Mouse (Mus musculus): ENCODE data around the gene Frmd4a. TPM values are rescaled to one million over a fixed set of nuclear protein-coding genes. Genes with fewer than 3 reads are reported as not detected.

Frmd4a gene
- total RNA-seq, 1 experiment = 9.3 TPM

DNA sequence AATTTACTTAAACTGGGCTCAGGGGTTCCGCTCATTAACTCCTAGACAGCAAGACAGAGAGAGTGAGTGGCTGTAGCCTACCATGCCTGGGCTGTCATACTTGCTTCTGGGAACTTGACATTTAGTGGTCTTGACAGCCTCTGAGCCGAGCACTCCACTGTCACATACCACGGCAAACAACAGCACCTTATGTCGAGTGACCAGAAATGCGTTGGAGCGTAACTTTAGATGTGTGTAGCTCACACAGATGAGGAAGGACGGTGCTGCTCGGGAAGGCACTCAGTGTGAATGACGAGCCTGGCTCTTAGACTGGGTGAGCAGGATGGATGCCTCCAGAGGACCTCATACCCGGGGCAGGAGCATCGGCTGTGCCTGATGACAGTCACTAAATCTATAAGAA lies 463.6 kb downstream of the Frmd4a start:
- in situ Hi-C loops (cut with MboI; ENCODE audit: low sequenced_read_pairs in 2 of 2, unreplicated experiment in 2 of 2) = no loop called here
- no peak for TF ChIP-seq MAFK (IDR thresholded peaks at IDR 0.05; ENCODE audit: insufficient read depth, low read depth, low read length)
- no peaks in the 10 kb centered on the region for H3K36me3 ChIP-seq (ENCODE audit: control insufficient read depth, insufficient read depth, low read length, poor library complexity, severe bottlenecking)
- no peak overlapping the region for H3K27ac ChIP-seq (ENCODE audit: insufficient read depth, low read depth, low read length, poor library complexity, severe bottlenecking)
- H3K4me1 ChIP-seq (ENCODE audit: control insufficient read depth in 2 of 2, insufficient read depth in 2 of 2, low read length in 2 of 2, poor library complexity in 1 of 2) = no peaks in the 10 kb centered on the region
- no peak overlapping the region for H3K4me3 ChIP-seq (ENCODE audit: insufficient read depth in 1 of 2, low read depth in 1 of 2, low read length in 2 of 2, poor library complexity in 1 of 2, severe bottlenecking in 1 of 2)
- DNase-seq (ENCODE audit: low read depth, low spot score) = no peak
- H3K9ac ChIP-seq (ENCODE audit: insufficient read depth, low read depth, low read length, poor library complexity, severe bottlenecking) = no peak overlapping the region
- no peaks in the 10 kb centered on the region for H3K9me3 ChIP-seq (ENCODE audit: control insufficient read depth, insufficient read depth, low read depth, low read length)

DNA sequence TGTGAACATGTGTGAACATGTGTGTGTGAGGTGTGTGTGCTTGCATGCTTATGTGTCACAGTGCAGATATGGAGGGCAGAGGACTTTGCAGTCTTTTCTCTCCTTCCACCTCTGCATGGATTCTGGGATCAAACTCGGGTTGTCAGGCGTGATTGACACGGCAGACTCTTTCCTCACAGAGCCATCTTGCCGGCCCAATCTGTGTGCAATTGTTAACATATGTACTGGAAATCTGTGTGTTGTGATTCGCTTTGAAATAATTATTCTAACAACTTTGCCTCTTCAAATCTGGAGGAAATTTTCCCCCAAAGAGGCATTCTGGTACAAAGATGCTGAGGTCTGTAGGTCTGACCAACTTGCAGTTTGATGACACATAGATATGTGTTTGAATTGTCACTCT lies 468.7 kb downstream of the Frmd4a start:
- Histone ChIP-seq H3K9me3 (ENCODE audit: control insufficient read depth, insufficient read depth, low read depth, low read length) (no peaks in the 10 kb centered on the region), H3K4me3 (ENCODE audit: insufficient read depth in 1 of 2, low read depth in 1 of 2, low read length in 2 of 2, poor library complexity in 1 of 2, severe bottlenecking in 1 of 2) (no peak overlapping the region), H3K9ac (ENCODE audit: insufficient read depth, low read depth, low read length, poor library complexity, severe bottlenecking) (no peak overlapping the region), H3K4me1 (ENCODE audit: control insufficient read depth in 2 of 2, insufficient read depth in 2 of 2, low read length in 2 of 2, poor library complexity in 1 of 2) (no peaks in the 10 kb centered on the region), H3K27ac (ENCODE audit: insufficient read depth, low read depth, low read length, poor library complexity, severe bottlenecking) (no peak overlapping the region), H3K36me3 (ENCODE audit: control insufficient read depth, insufficient read depth, low read length, poor library complexity, severe bottlenecking) (no peaks in the 10 kb centered on the region)
- no peak for TF ChIP-seq ZNF384 (IDR thresholded peaks at IDR 0.05; ENCODE audit: low read depth, low read length)
- no peak for TF ChIP-seq HCFC1 (IDR thresholded peaks at IDR 0.05; ENCODE audit: borderline replicate concordance, insufficient read depth, low read length)
- no peak for TF ChIP-seq ZC3H11A (IDR thresholded peaks at IDR 0.05; ENCODE audit: borderline replicate concordance, low read depth, low read length)
- no peak for TF ChIP-seq MAFK (IDR thresholded peaks at IDR 0.05; ENCODE audit: insufficient read depth, low read depth, low read length)
- no peak for TF ChIP-seq CHD2 (IDR thresholded peaks at IDR 0.05; ENCODE audit: low read depth, low read length)
- in situ Hi-C loops (cut with MboI; ENCODE audit: low sequenced_read_pairs in 2 of 2, unreplicated experiment in 2 of 2) = no loop called here
- no peak for DNase-seq (ENCODE audit: low read depth, low spot score)

DNA sequence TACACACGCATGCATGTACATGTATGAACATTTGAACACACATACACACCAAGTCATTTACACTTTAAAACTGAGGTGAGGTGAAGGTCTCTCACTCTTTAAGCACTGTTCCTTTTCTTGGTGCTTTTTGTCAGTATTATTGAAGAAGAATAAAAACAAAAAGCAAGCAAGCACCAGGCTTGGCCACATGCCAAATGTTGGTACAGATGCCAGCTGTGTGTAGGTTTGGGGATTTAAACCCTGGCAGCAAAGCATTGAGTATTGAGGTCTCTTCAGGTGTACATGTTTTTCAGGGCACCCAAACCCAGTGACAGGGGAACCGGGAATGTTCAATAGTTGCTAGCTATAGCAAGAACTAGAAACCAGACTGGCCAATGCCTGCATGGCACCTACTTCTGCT lies 469.8 kb downstream of the Frmd4a start:
- DNase-seq (ENCODE audit: low read depth, low spot score) = no peak
- Histone ChIP-seq H3K9ac (ENCODE audit: insufficient read depth, low read depth, low read length, poor library complexity, severe bottlenecking) (no peak overlapping the region), H3K4me3 (ENCODE audit: insufficient read depth in 1 of 2, low read depth in 1 of 2, low read length in 2 of 2, poor library complexity in 1 of 2, severe bottlenecking in 1 of 2) (no peak overlapping the region), H3K4me1 (ENCODE audit: control insufficient read depth in 2 of 2, insufficient read depth in 2 of 2, low read length in 2 of 2, poor library complexity in 1 of 2) (no peaks in the 10 kb centered on the region), H3K9me3 (ENCODE audit: control insufficient read depth, insufficient read depth, low read depth, low read length) (no peaks in the 10 kb centered on the region), H3K36me3 (ENCODE audit: control insufficient read depth, insufficient read depth, low read length, poor library complexity, severe bottlenecking) (no peaks in the 10 kb centered on the region), H3K27ac (ENCODE audit: insufficient read depth, low read depth, low read length, poor library complexity, severe bottlenecking) (no peak overlapping the region)
- TF ChIP-seq HCFC1 (IDR thresholded peaks at IDR 0.05; ENCODE audit: borderline replicate concordance, insufficient read depth, low read length) = no peak
- in situ Hi-C loops (cut with MboI; ENCODE audit: low sequenced_read_pairs in 2 of 2, unreplicated experiment in 2 of 2) = no loop called here

DNA sequence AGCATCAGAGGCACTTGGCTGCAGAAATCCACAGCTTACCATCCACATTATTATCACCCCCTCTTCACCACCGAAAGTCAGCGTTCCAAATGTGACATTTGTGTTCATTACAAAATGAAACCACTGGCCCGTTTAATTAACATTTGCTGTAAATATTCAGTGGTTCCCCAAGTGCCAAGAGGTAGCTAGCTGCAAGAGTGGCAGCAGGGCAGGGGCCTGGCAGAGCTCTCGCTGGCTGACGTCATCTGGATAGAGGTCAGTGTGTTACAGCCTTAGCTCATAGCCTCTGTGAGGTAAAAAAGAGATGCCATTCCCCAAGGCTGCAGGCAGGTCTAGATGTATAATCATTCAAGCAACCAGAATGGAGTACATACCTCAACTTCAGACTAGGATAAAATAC lies 473.3 kb downstream of the Frmd4a start:
- DNase-seq (ENCODE audit: low read depth, low spot score) = no peak
- Histone ChIP-seq H3K4me3 (ENCODE audit: insufficient read depth in 1 of 2, low read depth in 1 of 2, low read length in 2 of 2, poor library complexity in 1 of 2, severe bottlenecking in 1 of 2) (no peak overlapping the region), H3K4me1 (ENCODE audit: control insufficient read depth in 2 of 2, insufficient read depth in 2 of 2, low read length in 2 of 2, poor library complexity in 1 of 2) (no peaks in the 10 kb centered on the region), H3K9ac (ENCODE audit: insufficient read depth, low read depth, low read length, poor library complexity, severe bottlenecking) (no peak overlapping the region), H3K36me3 (ENCODE audit: control insufficient read depth, insufficient read depth, low read length, poor library complexity, severe bottlenecking) (no peaks in the 10 kb centered on the region), H3K27ac (ENCODE audit: insufficient read depth, low read depth, low read length, poor library complexity, severe bottlenecking) (no peak overlapping the region), H3K9me3 (ENCODE audit: control insufficient read depth, insufficient read depth, low read depth, low read length) (no peaks in the 10 kb centered on the region)
- TF ChIP-seq ZNF384 (IDR thresholded peaks at IDR 0.05; ENCODE audit: low read depth, low read length) = no peak
- TF ChIP-seq MAFK (IDR thresholded peaks at IDR 0.05; ENCODE audit: insufficient read depth, low read depth, low read length) = no peak
- no peak for TF ChIP-seq ZC3H11A (IDR thresholded peaks at IDR 0.05; ENCODE audit: borderline replicate concordance, low read depth, low read length)
- no peak for TF ChIP-seq HCFC1 (IDR thresholded peaks at IDR 0.05; ENCODE audit: borderline replicate concordance, insufficient read depth, low read length)
- no peak for TF ChIP-seq CHD2 (IDR thresholded peaks at IDR 0.05; ENCODE audit: low read depth, low read length)
- in situ Hi-C loops (cut with MboI; ENCODE audit: low sequenced_read_pairs in 2 of 2, unreplicated experiment in 2 of 2) = no loop called here

DNA sequence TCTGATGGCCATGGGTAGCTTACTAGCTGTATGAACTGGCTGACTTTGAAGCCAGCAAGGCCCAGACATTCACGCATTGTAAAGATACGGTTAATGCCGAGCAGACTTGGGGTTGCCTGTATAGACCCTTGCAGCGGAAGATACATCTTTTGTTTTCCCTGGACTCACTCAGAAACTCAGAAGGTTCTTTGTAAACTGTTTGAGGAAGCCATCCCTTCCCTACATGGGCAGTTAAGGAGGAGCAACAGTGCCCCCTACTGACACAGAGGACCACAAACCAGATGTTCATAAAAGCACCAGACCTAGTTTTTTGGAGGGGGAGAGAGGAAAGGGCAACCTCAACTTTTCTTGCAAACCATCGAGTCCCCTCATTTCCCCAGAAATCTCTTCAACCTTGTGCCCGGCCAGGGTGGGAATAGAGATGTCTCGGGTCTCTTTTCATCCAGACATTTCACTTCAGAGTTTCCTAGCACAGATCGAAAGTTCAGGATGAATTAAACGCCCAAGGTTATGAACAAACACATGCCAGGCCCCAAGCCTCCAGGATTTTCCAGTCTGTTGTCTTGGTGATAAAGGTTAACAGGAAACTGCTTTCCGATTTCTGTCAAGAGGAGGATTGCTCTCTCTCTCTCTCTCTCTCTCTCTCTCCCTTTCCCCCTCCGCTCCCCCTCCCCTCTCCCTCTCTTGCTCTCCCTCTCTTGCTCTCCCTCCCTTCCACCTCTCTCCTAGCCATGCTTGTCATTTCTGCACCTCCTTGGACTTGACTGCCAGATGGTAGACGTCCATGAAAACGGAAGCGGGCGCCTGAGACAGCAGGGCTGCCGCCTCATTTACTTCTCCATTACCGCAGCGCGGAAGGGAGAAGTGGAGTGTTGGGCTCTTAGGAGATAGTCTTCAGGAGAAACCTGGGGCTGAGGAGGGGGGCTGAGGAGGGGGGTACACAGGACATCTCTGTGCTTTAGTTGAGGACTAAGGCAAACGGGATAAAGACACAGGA lies 475.3 kb downstream of the Frmd4a start:
- H3K27ac ChIP-seq (ENCODE audit: insufficient read depth, low read depth, low read length, poor library complexity, severe bottlenecking) = no peak overlapping the region
- in situ Hi-C loops (cut with MboI; ENCODE audit: low sequenced_read_pairs in 2 of 2, unreplicated experiment in 2 of 2) = no loop called here
- H3K4me3 ChIP-seq (ENCODE audit: insufficient read depth in 1 of 2, low read depth in 1 of 2, low read length in 2 of 2, poor library complexity in 1 of 2, severe bottlenecking in 1 of 2) = no peak overlapping the region
- H3K4me1 ChIP-seq (ENCODE audit: control insufficient read depth in 2 of 2, insufficient read depth in 2 of 2, low read length in 2 of 2, poor library complexity in 1 of 2) = no peaks in the 10 kb centered on the region
- no peaks in the 10 kb centered on the region for H3K9me3 ChIP-seq (ENCODE audit: control insufficient read depth, insufficient read depth, low read depth, low read length)
- H3K9ac ChIP-seq (ENCODE audit: insufficient read depth, low read depth, low read length, poor library complexity, severe bottlenecking) = no peak overlapping the region
- DNase-seq (ENCODE audit: low read depth, low spot score) = peak; percentile 64
- H3K36me3 ChIP-seq (ENCODE audit: control insufficient read depth, insufficient read depth, low read length, poor library complexity, severe bottlenecking) = no peaks in the 10 kb centered on the region
- TF ChIP-seq ZNF384 (IDR thresholded peaks at IDR 0.05; ENCODE audit: low read depth, low read length) = no peak
- TF ChIP-seq ZC3H11A (IDR thresholded peaks at IDR 0.05; ENCODE audit: borderline replicate concordance, low read depth, low read length) = peak; percentile 86
- no peak for TF ChIP-seq HCFC1 (IDR thresholded peaks at IDR 0.05; ENCODE audit: borderline replicate concordance, insufficient read depth, low read length)
- no peak for TF ChIP-seq CHD2 (IDR thresholded peaks at IDR 0.05; ENCODE audit: low read depth, low read length)
- TF ChIP-seq MAFK (IDR thresholded peaks at IDR 0.05; ENCODE audit: insufficient read depth, low read depth, low read length) = no peak

All from ES-E14 (cell line).